Comparison of ENCODE assay signal across 8 mouse cellular contexts in genomic region chr13:56522081-56522820, GRCm38 (mm10). TPM values are rescaled to one million over a fixed set of nuclear protein-coding genes. Genes with fewer than 3 reads are reported as not detected.
DNase-seq lines count a peak whose midpoint lies in the region; ATAC-seq lines count a peak whose summit lies in the region.

Fbxl21 (plus strand) TSS chr13:56522472.

- no peaks in the 10 kb centered on the region for H3K27me3 ChIP-seq in hindbrain, embryonic 13.5 days

- ATAC-seq in hindbrain, embryonic 13.5 days (ENCODE audit: low FRiP score): peak; percentile 99

- H3K36me3 ChIP-seq in hindbrain, embryonic 13.5 days: no peaks in the 10 kb centered on the region

- WGBS in hindbrain, embryonic 13.5 days: under 1% methylated on average over 55 of the region's 56 CpGs

- peaks cover 3% of the 10 kb centered on the region; the same call in 1 of the 2 replicates for H3K4me1 ChIP-seq in hindbrain, embryonic 13.5 days (replicated peaks)

- peak within 1 kb of the TSS; percentile 73 for H3K9ac ChIP-seq in hindbrain, embryonic 13.5 days

- peak; percentile 90 for DNase-seq in WW6 (ENCODE audit: low read depth, low spot score)
- DNase-seq in cerebellum, postnatal 36 days: peak; percentile 86 to 92
- peak; percentile 74 to 82 for DNase-seq in frontal cortex, postnatal 25 days (ENCODE audit: low spot score in 2 of 2)
- peak; percentile 80 to 90 for DNase-seq in layer of hippocampus, postnatal 14 days (ENCODE audit: low spot score in 2 of 2)
- peak; percentile 97 for DNase-seq in lung, postnatal 10 days
- DNase-seq in ovary, postnatal 14 days (ENCODE audit: low spot score): peak; percentile 88
- peak; percentile 86 to 89 for DNase-seq in thymus, postnatal 10 days (ENCODE audit: low spot score in 2 of 2)

- 0 out of 2 replicates have a peak within 1 kb of the TSS, but pooled peaks have one; percentile 44 for H3K27ac ChIP-seq in hindbrain, embryonic 13.5 days

- H3K4me3 ChIP-seq in hindbrain, embryonic 13.5 days: peak within 1 kb of the TSS; percentile 61

- no peaks in the 10 kb centered on the region for H3K9me3 ChIP-seq in hindbrain, embryonic 13.5 days

- peak within 1 kb of the TSS; percentile 76 for H3K4me2 ChIP-seq in hindbrain, embryonic 13.5 days

RNA-seq across cellular contexts. Expression of gene Fbxl21, which starts in this region (rescaled TPM):
- 2.8 and 3.5 TPM in 2 replicates for polyA plus RNA-seq in hindbrain, embryonic 13.5 days (2015; fragmentation: Nextera tagmentation; extraction: Ambion mirVana)
- total RNA-seq in layer of hippocampus, postnatal 14 days (2021): 1 to 10 TPM; 4.3 to 5.7 TPM

Comparison
In these comparisons a context has a peak if more than half of its experiments do, and no peak if none do; other contexts are left out.
1. Peak in every context shown above with its lines: DNase-seq, ATAC-seq, H3K4me3 ChIP-seq and H3K27ac ChIP-seq.